Mouse (Mus musculus) limb, embryonic 10.5 days (tissue): ENCODE measurements around the gene Ppm1f. TPM values are rescaled to one million over a fixed set of nuclear protein-coding genes. Genes with fewer than 3 reads are reported as not detected.
"Not testable (repeated sequence)": the region's sequence is repeated elsewhere in the genome, so short reads cannot be mapped to it uniquely, and the experiment has no call there.

Experiments
- DNase-seq: peaks from one replicate; pipeline ENCODE4 v3.0.0-alpha.2; 2017; ENCODE audit warnings: low spot score
- H3K27ac ChIP-seq: fragments of 300-500 bp; sonication (generic); 2 replicates; pipeline ENCODE4 v1.5.1; 2016; ENCODE audit warnings: mild to moderate bottlenecking
- H3K27me3 ChIP-seq: fragments of 300-500 bp; sonication (generic); 2 replicates; pipeline ENCODE4 v1.6.1; 2016; ENCODE audit warnings: low read depth, mild to moderate bottlenecking; ENCODE audit not compliant: poor library complexity, severe bottlenecking
- H3K36me3 ChIP-seq: fragments of 300-500 bp; sonication (generic); 2 replicates; pipeline ENCODE4 v1.6.1; 2016; ENCODE audit warnings: mild to moderate bottlenecking, moderate library complexity
- H3K4me1 ChIP-seq: fragments of 300-500 bp; sonication (generic); 2 replicates; pipeline ENCODE4 v1.6.1; 2016
- H3K4me3 ChIP-seq: fragments of 300-500 bp; sonication (generic); 2 replicates; pipeline ENCODE4 v1.5.1; 2016; ENCODE audit warnings: mild to moderate bottlenecking, moderate library complexity
- H3K9me3 ChIP-seq: fragments of 300-500 bp; sonication (generic); replicated peaks from 2 replicates; pipeline ENCODE4 v1.6.1; 2016; ENCODE audit warnings: mild to moderate bottlenecking
- WGBS: fragments of 180-500 bp; shearing (Covaris S2); methylation state at CpG from one replicate; pipeline ENCODE4 v1.1.7; 2016; 5-methylcytosine and 5-hydroxymethylcytosine counted together
- polyA plus RNA-seq: library from polyadenylated mRNA; unstranded; fragments of >200 nt; fragmentation: Nextera tagmentation; extraction: Ambion mirVana; gene quantifications from 2 replicates; pipeline ENCODE4 v1.2.1, GENCODE M21; 2016

The Ppm1f gene
- polyA plus RNA-seq, 1 experiment from 2014 or later = 43.0 TPM

DNA sequence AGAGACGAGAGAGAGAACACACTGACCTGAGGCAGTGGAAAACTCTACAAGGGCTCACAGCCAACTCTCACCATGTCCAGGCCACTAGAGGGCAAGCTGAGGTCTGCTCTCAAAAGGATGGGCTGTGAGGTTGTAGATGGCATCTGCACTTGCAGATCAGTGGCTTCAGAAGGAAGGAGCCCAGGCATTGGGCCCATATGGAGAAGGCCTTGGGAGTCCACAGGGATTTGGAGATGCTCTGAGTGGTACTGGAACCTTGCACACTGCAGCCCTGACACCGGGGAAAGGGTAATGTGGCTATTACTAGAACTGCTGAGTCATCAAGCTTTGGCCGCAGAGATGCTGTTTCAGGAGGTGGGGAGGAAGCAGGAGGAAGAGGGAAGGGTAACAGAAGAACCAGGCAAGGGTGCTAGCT lies 24.8 kb downstream of the Ppm1f start:
- H3K27ac ChIP-seq = no peak overlapping the region
- H3K4me3 ChIP-seq = no peak overlapping the region
- no peaks in the 10 kb centered on the region for H3K4me1 ChIP-seq
- WGBS = 79% methylated on average over 3 of the region's 3 CpGs
- H3K27me3 ChIP-seq = no peaks in the 10 kb centered on the region
- H3K9me3 ChIP-seq = no peaks in the 10 kb centered on the region
- H3K36me3 ChIP-seq = peaks cover 95% of the 10 kb centered on the region
- no peak for DNase-seq

DNA sequence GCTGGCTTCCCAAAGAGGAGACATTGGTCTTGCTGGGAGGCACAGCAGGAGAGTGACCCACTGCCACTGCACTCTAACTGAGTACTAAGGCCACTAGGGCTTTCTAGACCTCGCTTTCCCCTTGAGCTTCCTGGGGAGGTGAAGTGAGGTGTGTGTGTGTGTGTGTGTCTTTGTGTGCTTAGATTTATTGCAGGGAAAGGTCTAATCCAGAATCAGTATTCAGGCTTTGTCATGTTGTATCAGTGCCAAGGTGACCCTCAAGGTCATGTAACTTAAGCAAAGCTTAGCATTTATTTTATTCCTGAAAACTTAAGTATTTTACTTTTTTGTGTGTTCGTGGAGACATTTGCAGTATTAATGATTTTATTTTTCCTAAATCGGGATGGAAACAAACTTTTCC lies 28.2 kb downstream of the Ppm1f start:
- Histone ChIP-seq H3K4me3 (no peak overlapping the region), H3K36me3 (peaks cover 68% of the 10 kb centered on the region)
- WGBS = 95% methylated on average over 3 of the region's 3 CpGs

DNA sequence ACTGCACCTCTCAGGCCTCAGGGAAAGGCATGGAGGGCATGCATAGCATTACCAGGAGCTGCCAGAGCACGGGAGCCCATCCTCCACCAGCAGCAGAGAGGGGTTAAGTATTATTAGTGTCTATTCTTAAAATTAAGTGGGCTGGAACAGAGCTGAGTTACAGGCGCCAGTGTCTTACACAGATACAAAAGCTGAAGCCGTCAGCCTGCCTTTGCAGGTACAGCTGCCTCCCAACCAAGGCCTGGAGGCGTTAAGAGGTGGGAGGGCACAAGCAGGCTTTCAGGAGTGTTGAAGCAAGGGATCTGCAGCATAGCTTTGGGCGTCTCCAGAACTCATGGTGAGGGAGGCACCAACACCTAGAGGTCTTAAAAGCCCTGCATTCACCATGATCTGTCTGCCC lies 30.3 kb downstream of the Ppm1f start:
- Histone ChIP-seq H3K4me1 (no peaks in the 10 kb centered on the region), H3K27me3 (no peaks in the 10 kb centered on the region), H3K27ac (no peak overlapping the region), H3K4me3 (no peak overlapping the region), H3K9me3 (no peaks in the 10 kb centered on the region), H3K36me3 (peaks cover 48% of the 10 kb centered on the region)
- DNase-seq = no peak
- WGBS = 73% methylated on average over 5 of the region's 5 CpGs

More for the DNA sequence above, 28.2 kb downstream of the Ppm1f start:
- H3K27ac ChIP-seq = no peak overlapping the region
- DNase-seq = no peak
- no peaks in the 10 kb centered on the region for H3K4me1 ChIP-seq
- H3K27me3 ChIP-seq = no peaks in the 10 kb centered on the region
- no peaks in the 10 kb centered on the region for H3K9me3 ChIP-seq

DNA sequence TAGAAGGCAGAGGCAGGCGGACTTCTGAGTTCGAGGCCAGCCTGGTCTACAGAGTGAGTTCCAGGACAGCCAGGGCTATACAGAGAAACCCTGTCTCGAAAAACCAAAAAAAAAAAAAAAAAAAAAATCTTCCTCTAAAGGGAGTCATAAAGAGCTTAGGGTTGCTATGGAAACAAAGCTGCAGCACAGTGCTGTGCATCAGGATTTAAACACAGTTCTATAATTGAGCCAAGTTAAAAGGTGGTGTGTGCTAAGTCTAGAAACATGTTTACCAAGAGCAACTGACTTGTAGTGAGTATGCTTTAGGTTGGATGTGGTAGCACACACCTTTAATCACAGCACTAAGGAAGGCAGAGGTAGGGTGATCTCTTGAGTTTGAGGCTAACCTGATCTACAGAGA lies 32.6 kb downstream of the Ppm1f start:
- not testable (repeated sequence) for H3K4me1 ChIP-seq, H3K4me3 ChIP-seq, H3K27me3 ChIP-seq, DNase-seq, H3K27ac ChIP-seq, H3K9me3 ChIP-seq
- peaks cover 24% of the 10 kb centered on the region for H3K36me3 ChIP-seq
- WGBS = 84% methylated on average over 3 of the region's 3 CpGs

DNA sequence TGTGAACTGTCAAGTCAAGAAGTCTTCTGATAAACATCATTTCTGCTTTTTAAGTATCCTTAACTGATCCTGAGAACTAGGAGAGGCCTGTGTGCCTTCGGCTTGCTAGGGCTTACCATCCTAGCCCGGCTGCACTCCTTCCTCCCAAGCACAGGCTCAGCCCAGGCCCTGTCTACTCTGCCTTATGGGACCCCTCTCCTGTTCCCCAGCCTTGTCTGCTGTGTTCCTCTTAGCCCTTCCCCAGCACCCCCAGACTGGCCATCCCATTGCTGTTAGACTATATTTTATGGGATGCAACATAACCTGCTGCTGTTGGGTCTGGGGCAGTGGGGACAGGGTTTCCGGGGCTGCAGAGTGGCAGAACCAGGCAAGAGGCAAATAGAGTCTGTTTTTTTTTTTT lies 34.1 kb downstream of the Ppm1f start:
- Histone ChIP-seq H3K27ac (no peak overlapping the region), H3K27me3 (no peaks in the 10 kb centered on the region), H3K4me3 (no peak overlapping the region), H3K36me3 (peaks cover 12% of the 10 kb centered on the region), H3K9me3 (no peaks in the 10 kb centered on the region), H3K4me1 (no peaks in the 10 kb centered on the region)
- 92% methylated on average over 3 of the region's 3 CpGs for WGBS
- DNase-seq = peak; percentile 25

DNA sequence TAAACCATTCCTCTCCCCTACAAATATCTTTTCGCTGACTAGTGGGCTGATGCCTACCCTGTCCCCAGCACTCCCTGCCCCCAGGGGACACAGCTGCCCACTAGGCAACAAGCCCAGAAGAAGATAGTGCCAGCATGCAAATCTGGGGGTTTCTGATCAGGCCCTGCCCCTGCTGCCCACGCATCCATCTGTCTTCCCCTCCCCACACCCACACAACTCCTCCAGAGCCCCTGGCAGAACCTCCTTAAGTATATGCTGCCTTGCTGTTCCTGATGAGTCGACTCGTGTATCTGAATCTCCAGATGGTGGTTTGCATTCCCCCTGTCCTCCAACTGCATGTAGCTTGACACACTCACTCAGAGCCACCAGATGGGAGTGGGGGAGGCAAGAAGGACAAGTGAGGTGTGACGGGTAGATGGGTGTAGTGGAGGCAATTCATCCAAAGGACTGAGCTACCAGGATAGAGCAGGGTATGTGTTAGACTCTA lies 34.6 kb downstream of the Ppm1f start:
- H3K27ac ChIP-seq = no peak overlapping the region
- WGBS = 78% methylated on average over 5 of the region's 5 CpGs

DNA sequence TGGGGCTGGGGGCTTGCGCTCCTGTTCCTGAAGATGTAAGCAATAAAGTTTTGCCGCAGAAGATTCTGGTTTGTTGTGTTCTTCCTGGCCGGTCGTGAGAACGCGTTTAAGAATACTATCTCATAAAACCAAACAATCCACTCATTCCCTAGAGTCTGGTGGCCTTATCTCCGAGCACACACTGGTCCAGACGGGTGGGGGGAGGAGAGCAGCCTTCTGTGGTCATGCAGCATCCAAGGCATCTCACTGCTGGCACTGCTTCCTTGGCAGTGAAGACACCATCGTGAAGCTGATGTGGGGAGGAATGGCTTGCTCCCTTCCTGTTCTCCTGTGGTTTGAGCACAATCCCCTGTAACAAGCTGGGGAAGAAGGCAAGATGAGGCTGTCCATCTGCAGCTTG lies 43.3 kb downstream of the Ppm1f start:
- H3K4me1 ChIP-seq = no peaks in the 10 kb centered on the region
- no peak overlapping the region for H3K4me3 ChIP-seq
- 93% methylated on average over 9 of the region's 9 CpGs for WGBS
- no peaks in the 10 kb centered on the region for H3K27me3 ChIP-seq
- H3K36me3 ChIP-seq = no peaks in the 10 kb centered on the region
- H3K27ac ChIP-seq = no peak overlapping the region
- H3K9me3 ChIP-seq = no peaks in the 10 kb centered on the region
- DNase-seq = no peak

More for the DNA sequence above, 34.6 kb downstream of the Ppm1f start:
- Histone ChIP-seq H3K4me3 (no peak overlapping the region), H3K4me1 (no peaks in the 10 kb centered on the region), H3K9me3 (no peaks in the 10 kb centered on the region), H3K36me3 (peaks cover 9% of the 10 kb centered on the region; the same call in 1 of the 2 replicates), H3K27me3 (no peaks in the 10 kb centered on the region)
- DNase-seq = peak; percentile 13

DNA sequence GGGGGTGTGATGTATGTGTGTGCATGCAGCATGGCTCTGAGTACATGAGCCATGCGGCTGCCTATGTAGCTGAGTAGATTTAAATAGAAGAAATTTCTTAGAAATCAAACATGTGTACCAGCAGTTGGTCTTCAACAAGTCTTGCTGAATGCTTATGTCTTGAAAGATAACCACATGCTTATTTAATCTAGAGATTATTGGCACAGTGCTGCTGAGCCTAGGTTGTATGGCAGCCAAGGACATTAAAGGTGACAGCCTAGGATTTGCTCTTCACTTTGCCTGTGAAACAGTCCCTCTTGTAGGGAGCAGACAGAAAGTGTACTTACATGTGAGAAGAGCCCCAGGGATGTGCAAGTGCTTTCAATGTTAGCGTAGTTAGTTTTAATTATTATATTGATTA lies 44.8 kb downstream of the Ppm1f start:
- H3K27ac ChIP-seq = no peak overlapping the region
- H3K36me3 ChIP-seq = no peaks in the 10 kb centered on the region

DNA sequence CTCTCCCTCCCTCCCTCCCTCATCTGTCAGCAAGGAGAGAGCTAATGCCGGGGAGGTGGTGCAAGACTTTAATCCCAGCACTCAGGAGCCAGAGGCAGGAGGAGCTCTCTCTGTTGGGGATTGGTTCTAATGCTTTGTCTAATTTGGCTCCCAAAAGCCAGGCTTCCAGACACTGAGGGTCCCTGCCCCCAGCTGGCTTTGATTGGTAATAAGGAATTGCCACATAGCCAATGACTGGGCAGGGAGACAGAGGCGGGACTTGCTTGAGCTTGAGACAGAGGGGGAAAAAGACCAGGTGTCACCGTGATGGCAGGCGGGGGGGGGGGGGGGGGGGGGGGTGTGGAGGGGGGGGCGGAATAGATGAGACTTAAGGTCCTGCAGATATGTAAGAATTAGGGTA lies 62.3 kb downstream of the Ppm1f start:
- Histone ChIP-seq H3K27ac (no peak overlapping the region), H3K36me3 (no peaks in the 10 kb centered on the region), H3K4me1 (no peaks in the 10 kb centered on the region), H3K27me3 (no peaks in the 10 kb centered on the region), H3K9me3 (no peaks in the 10 kb centered on the region), H3K4me3 (no peak overlapping the region)
- WGBS = 15% methylated on average over 5 of the region's 5 CpGs
- DNase-seq = no peak

More for the DNA sequence above, 44.8 kb downstream of the Ppm1f start:
- Histone ChIP-seq H3K4me1 (no peaks in the 10 kb centered on the region), H3K27me3 (no peaks in the 10 kb centered on the region), H3K4me3 (no peak overlapping the region), H3K9me3 (no peaks in the 10 kb centered on the region)
- DNase-seq = no peak
- WGBS = 98% methylated on average over 2 of the region's 2 CpGs

DNA sequence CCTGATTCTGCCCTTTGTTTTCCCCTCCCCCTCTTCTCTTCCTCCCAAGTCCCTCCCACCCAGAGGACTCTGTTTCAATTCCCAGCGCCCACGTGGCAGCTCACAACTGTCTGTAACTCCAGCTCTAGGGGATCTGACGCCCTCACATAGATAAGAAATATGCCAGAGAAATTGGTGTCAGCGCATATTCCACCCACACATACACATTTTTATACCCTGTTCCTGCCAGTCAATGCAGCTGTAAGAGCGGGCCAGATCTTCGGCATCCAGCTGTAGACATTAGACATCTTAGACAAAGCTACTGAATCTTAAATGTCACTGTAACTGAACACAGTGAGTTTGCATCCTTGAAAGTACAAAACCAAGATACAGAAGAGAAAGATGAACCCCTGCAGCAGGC lies 63.6 kb downstream of the Ppm1f start:
- 88% methylated on average over 6 of the region's 6 CpGs for WGBS

DNA sequence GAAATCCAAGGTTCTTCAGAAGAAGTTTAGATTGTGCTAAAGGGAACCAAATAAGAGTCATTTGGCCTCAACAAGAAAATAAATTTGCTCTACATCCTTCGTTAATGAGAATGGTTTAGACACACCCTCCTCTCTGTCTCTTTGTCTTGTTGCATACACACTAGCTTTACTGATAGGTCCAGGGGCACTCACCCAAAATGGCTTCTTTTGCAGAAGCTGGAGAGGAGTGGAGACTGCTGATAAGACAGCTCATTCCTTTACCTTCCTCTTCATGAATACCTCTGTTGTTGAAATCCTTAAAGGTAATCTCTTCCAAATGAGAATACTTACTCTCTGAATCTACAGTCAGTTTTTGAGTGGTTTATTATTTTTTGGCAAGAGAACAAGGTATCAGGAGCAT lies 68.9 kb downstream of the Ppm1f start:
- no peaks in the 10 kb centered on the region for H3K27me3 ChIP-seq
- whole genome bisulfite sequencing = 54% methylated on average over 1 of the region's 1 CpGs
- H3K27ac ChIP-seq = no peak overlapping the region
- DNase-seq = no peak
- no peaks in the 10 kb centered on the region for H3K9me3 ChIP-seq
- no peaks in the 10 kb centered on the region for H3K4me1 ChIP-seq
- no peaks in the 10 kb centered on the region for H3K36me3 ChIP-seq
- H3K4me3 ChIP-seq = no peak overlapping the region

More for the DNA sequence above, 63.6 kb downstream of the Ppm1f start:
- Histone ChIP-seq H3K9me3 (no peaks in the 10 kb centered on the region), H3K4me3 (no peak overlapping the region), H3K36me3 (no peaks in the 10 kb centered on the region), H3K27ac (no peak overlapping the region), H3K4me1 (no peaks in the 10 kb centered on the region), H3K27me3 (no peaks in the 10 kb centered on the region)
- DNase-seq = no peak

DNA sequence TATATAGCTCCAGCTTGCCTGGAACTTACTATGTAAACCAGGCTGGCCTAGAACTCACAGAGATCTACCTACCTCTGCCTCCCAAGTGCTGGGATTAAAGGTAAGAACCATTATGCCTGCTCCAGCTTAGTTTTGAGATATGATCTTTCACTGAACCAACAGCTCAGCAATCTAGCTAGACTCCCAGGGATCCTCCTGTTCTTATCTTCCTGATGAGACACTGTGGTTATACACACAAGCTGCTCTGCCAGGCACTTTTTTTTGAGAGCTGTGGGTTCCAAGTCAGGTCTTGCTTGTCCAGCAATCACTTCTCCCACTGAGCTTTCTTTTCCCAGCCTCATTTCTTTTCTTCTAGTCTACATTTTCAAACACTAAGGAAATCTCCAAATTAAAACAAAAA lies 70.0 kb downstream of the Ppm1f start:
- no peaks in the 10 kb centered on the region for H3K36me3 ChIP-seq
- no peak for DNase-seq
- H3K4me3 ChIP-seq = no peak overlapping the region
- H3K4me1 ChIP-seq = no peaks in the 10 kb centered on the region
- no peaks in the 10 kb centered on the region for H3K27me3 ChIP-seq
- H3K27ac ChIP-seq = no peak overlapping the region
- H3K9me3 ChIP-seq = no peaks in the 10 kb centered on the region
